ENCODE assay signal across 30 mouse cellular contexts in genomic region chr11:6696551-6696950, GRCm38 (mm10). TPM values are rescaled to one million over a fixed set of nuclear protein-coding genes. Genes with fewer than 3 reads are reported as not detected.
"Had no signal": no experiment of that assay in that cellular context is flagged by ENCODE, and none has a peak within 500 bp of the region (broad histone marks: within the 10 kb centered on the region; RNA-seq: fewer than 3 reads in every experiment).

No protein-coding gene starts in this region.

- DNase-seq: liver, postnatal 0 days; lung, adult 2 months; lung, postnatal 14 days; lung, postnatal 4 days; midbrain, embryonic 14.5 days; retina, postnatal 1 day; right cerebral cortex, adult 18-20 months; right cerebral cortex, postnatal 25 days; right cerebral cortex, postnatal 4 days; spleen, adult 18-20 months; thymus, adult 2 months; thymus, postnatal 25 days; thymus, postnatal 4 days had no signal

- H3K4me3 ChIP-seq: liver, embryonic 15.5 days; lung, embryonic 15.5 days; midbrain, embryonic 10.5 days; midbrain, embryonic 12.5 days; myocyte; neural tube, embryonic 12.5 days had no signal

- H3K27ac ChIP-seq: liver, embryonic 15.5 days; lung, embryonic 15.5 days; midbrain, embryonic 10.5 days; midbrain, embryonic 12.5 days; neural tube, embryonic 12.5 days had no signal

- H3K4me1 ChIP-seq: liver, embryonic 15.5 days; lung, embryonic 15.5 days; midbrain, embryonic 10.5 days; midbrain, embryonic 12.5 days; neural tube, embryonic 12.5 days had no signal

RNA-seq across cellular contexts. Expression of gene Ramp3, which starts 38.2 kb away (rescaled TPM):
- total RNA-seq: megakaryocyte-erythroid progenitor cell, adult 5-6 weeks; neutrophil, adult 5-6 weeks had no signal

RNA-seq across cellular contexts. Expression of gene Wap, which starts 58.1 kb away (rescaled TPM):
- total RNA-seq: megakaryocyte, adult 5-6 weeks; megakaryocyte-erythroid progenitor cell, adult 5-6 weeks; neutrophil, adult 5-6 weeks had no signal
- polyA plus RNA-seq: liver, embryonic 15.5 days; liver, postnatal 0 days; lung, adult 2 months; lung, embryonic 15.5 days; lung, postnatal 0 days; midbrain, embryonic 10.5 days; midbrain, embryonic 12.5 days; midbrain, embryonic 14.5 days; midbrain, embryonic 16.5 days; myocyte; neural tube, embryonic 12.5 days; neural tube, embryonic 14.5 days; small intestine, adult 2 months; stomach, embryonic 14.5 days; stomach, embryonic 16.5 days; testis, adult 2 months; urinary bladder, adult 2 months had no signal
